Mouse (Mus musculus) ZHBTc4 (cell line): ENCODE results near the gene Ift57.

Experiments used
- DNase-seq: peaks from one replicate; pipeline ENCODE4 v3.0.0-alpha.2; 2011; ENCODE audit warnings: low read depth, low spot score

Ift57 gene

DNA sequence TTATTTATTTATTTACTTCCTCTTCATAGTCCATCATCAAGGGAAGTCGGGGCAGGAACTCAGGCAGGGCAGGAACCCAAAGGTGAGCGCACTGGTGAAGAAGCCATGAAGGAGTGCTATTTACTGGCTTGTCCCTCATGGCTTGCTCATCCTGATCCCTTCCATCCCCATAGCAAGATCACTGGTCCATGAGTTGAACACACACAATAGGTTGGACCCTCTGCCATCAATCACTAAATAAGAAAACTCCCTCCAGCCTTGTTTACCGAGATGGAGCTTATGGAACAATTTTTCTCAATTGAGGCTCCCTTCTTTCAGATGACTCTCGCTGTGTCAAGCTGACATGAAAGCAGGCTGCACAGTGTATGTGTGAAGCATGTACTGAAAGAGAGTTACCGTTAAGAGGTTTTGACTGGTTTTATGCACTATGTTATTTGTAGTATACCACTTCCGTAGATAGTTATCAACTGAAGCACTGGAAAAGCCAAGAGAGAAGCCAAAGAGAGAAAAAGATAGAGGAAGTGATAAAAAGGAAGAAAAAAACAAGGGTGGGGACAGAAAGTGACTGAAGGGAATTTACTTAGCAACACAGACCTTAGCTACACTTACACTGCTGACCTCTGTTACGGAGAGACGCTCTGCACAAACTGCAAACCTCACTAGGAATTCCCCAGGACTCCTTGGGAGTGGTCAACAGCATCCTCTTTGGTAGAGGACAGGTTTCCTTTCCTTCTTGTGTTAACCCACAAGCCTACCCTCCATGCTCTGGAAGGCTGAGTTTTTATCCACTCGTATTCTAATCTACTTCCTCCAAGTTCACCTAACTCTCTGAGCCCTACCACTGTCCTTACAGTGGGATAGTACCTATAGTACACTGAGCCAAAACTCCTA, 91.8 kb downstream of the Ift57 start:
- DNase-seq, result no peak

- DNase-seq, result no peak
These were observed 93.4 kb downstream of the Ift57 start for GRCm38 (mm10) chr16:49792446-49792878.

GRCm38 (mm10) chr16:49793596-49793995, 94.6 kb downstream of the Ift57 start:
- no peak for DNase-seq

- no peak for DNase-seq
These were observed 97.2 kb downstream of the Ift57 start for GRCm38 (mm10) chr16:49796271-49796670.

DNA sequence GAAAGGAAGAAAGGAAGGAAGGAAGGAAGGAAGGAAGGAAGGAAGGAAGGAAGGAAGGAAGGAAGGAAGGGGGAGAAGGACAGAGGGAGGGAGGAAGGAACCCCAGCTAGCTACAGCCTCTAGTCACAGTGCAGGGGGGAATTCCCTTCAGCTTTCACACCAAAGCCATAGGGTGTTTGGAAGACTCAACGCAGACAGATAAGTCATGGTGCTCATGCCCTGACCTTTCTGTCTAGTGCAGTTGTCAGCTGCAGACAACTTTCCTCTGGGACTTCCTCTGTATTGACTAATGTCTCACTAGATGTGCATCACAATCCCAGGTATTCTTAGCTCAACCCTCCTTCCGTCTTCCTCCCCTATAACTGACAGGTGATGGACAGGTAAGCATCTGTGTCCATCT, 97.9 kb downstream of the Ift57 start:
- DNase-seq, result no peak

DNA sequence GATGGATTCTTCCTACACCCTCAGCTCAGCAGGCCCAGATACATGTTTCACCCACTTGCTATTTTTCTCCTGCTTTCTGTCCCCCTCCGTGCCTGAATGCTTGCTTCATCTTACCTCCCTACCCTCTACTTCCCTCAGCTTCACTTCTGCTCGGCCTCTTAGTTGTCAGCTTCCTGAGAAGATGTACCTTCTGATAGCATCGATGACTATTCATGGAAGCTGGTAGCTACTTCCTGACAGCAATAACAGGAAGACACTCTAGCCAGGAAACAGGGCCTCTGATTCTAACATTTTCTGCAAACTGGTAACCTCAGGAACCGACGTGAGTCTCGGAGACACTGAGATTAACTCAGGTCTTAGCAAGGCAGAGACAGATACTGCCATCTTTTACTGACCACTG, 99.8 kb downstream of the Ift57 start:
- DNase-seq, result no peak

GRCm38 (mm10) chr16:49799597-49800561, 100.8 kb downstream of the Ift57 start, which contains the start of gene Cd47:
Cd47 (plus strand) TSS chr16:49800533.
- no peak for DNase-seq

GRCm38 (mm10) chr16:49800996-49801395, 102.0 kb downstream of the Ift57 start:
- DNase-seq, result no peak

DNA sequence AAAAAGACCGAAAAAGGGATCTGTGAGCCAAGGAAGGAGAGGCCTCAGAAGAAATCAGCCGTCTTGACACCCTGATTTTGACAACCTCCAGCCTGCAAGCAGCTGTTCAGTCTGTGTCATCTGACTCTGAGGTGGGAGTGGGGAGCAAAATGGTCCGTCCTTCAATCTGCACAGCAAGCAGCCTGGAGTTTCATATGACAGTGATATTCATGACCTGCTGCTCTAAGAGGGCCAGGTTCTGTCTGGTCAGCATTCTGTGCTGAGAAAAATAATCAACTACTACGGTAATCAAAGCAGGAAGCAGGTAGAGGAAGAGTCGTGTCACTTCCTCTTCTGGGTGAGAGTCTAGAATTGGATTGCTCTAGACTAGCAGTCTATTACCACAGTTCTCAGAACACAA, 102.4 kb downstream of the Ift57 start:
- DNase-seq, result no peak

- no peak for DNase-seq
These were observed 104.0 kb downstream of the Ift57 start for GRCm38 (mm10) chr16:49802993-49803392.

DNA sequence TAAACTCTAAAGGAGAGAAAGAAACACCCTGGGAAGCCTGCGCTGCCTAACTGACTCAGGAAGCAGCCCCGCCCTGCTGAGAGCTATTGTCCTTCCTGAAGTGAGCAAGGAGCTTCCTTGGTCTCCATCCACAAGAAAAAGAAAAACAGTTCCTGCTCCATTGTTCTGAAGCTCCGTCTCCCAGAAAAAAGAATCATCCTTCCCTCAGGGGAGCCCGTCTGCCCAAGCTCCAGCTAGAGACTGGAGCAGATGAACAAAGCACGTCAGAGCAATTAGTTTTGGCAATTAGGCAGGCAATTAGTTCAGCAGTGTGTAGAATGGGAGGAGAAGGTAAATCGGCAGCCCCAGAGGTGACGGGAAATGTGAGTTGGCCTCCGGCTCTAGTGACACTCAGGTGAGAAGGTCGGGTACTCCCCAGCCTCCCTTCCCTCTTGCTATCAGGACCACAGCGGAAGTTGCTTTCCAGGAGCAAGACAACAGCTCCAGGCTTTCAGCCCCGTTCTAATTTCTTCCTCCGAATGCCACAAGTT, 105.0 kb downstream of the Ift57 start:
- peak; percentile 89 for DNase-seq

DNA sequence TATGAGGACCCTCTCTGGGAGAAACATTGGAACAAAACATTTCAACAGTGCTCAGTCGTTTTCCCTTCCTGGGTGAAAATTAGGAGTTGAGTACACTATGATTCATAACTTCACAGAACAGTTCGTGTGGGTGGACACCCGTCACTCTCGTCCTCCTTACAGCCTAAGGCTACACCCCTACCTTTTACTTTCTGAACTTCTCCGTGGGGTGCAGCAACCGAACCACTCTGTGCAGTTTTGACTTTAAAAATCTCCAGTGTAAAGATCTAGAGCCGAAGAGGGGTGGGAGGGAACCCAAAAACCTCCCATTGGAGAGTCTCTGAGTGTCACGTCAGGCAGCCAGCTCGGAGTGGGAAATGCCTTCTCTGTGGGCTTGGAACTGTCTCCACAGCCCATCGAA, 107.9 kb downstream of the Ift57 start:
- no peak for DNase-seq

GRCm38 (mm10) chr16:49807419-49807841, 108.4 kb downstream of the Ift57 start:
- DNase-seq, result peak; percentile 61

GRCm38 (mm10) chr16:49807862-49808430, 108.9 kb downstream of the Ift57 start:
- no peak for DNase-seq

DNA sequence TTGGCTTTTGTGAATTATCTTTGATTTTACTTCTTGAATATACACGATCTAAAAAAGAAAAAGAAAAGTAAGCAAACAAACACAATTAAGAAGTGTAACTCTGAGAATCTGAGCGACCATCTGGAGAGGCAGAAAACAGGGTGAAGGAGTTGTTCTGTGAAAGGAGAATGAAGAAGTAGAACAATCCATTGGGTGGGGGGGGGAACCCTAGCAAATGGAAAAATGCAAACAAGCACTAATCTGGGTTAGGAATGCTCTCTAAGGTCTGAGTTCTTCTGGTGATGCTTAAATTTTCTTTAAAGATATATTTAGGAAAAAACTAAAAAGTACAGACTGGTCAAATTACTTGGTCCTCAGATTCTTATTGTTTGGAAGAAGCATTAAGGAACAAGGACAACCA, 112.9 kb downstream of the Ift57 start:
- no peak for DNase-seq

DNA sequence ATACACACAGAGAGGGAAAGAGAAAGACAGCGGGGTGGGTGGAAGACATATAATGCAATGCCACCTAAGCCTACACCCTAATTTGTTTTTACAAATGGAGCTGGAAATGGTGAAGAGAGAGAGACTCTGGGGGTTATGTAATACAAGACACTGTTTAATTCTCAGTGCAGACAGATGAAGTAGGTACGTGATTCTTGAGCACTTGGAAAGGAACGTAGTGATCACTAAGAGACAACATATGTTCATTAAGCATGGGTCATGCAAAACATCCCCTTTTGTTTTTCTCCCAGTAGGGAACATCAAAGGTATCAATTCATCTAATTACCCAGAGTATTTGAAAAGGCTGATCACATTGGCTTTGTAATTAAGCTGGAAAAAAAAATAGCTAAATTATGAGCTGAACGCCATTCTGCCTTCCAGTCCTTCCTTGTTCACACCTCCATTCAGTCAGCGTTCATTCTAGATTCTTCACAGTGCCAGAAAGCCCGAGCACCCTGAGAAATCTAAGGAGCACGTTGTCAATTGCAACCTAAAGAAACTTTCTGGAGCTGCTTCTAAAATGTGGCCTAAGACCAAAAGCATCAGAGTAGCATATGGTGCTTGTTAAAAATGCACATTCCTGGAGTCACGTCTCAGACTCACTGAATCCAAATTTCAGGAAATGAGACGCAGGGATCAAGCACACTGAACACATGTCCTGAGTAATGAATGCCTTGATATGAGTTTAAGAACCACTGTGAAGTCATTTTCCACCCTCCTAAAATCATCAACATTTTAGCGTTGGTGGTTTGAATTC, 114.0 kb downstream of the Ift57 start:
- DNase-seq, result no peak

DNA sequence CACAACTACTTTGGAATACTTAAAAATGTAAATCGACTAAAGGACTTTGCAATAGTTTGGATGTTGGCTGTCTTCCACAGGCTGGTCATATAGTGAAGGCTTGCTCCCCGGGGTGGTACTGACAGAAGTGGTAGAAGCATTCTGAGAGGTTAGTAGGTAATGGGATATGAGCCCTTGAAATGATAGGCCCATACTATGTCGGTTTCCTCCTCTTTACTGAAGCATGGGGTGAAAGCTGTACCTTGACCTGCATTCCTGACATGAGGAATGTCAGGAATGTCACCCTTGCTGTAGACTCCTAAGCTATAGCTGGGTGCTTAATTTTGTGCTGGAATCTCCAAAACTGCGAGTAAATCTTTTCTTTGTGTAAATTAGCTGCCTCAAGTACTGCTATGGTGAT, 115.4 kb downstream of the Ift57 start:
- peak; percentile 67 for DNase-seq
